Mouse (Mus musculus) spleen, adult 2 months (tissue): ENCODE results near the gene Stx8.

ENCODE experiments used
- CTCF ChIP-seq: fragments of 200-500 bp; IDR thresholded peaks from 2 replicates; pipeline ENCODE4 v1.5.1; 2011; ENCODE audit warnings: mild to moderate bottlenecking, inconsistent platforms; ENCODE audit not compliant: insufficient read depth, insufficient read length, insufficient replicate concordance; ENCODE audit errors: extremely low read depth
- POLR2A ChIP-seq: fragments of 200-500 bp; IDR thresholded peaks from 2 replicates; pipeline ENCODE4 v1.6.1; 2011; ENCODE audit warnings: low read depth, low read length, inconsistent platforms

DNA sequence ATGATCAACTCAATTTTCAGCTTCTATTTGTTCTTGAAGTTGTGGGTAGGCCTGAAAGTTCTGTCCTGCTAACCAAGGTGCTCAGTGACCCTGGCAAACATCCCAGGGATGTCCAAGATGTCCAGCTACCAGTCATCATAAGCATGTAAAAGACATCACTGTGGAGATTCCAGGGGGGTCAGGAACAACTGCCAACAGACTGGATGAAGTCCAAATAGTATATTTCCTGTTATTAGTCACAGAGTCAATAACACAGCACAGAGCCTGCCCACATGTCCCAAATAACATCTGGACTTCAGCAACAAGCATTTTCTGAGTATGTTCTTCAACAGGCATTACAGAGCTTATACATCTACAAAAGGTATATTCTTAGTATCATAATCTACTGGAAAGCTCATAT, 189.8 kb downstream of the Stx8 start:
- TF ChIP-seq POLR2A (no peak), CTCF (no peak)
